Mouse (Mus musculus): Measurements from ENCODE around the gene Ints11. TPM values are rescaled to one million over a fixed set of nuclear protein-coding genes. Genes with fewer than 3 reads are reported as not detected.

Ints11 gene
- polyA plus RNA-seq, 1 experiment: 68.4 TPM

DNA sequence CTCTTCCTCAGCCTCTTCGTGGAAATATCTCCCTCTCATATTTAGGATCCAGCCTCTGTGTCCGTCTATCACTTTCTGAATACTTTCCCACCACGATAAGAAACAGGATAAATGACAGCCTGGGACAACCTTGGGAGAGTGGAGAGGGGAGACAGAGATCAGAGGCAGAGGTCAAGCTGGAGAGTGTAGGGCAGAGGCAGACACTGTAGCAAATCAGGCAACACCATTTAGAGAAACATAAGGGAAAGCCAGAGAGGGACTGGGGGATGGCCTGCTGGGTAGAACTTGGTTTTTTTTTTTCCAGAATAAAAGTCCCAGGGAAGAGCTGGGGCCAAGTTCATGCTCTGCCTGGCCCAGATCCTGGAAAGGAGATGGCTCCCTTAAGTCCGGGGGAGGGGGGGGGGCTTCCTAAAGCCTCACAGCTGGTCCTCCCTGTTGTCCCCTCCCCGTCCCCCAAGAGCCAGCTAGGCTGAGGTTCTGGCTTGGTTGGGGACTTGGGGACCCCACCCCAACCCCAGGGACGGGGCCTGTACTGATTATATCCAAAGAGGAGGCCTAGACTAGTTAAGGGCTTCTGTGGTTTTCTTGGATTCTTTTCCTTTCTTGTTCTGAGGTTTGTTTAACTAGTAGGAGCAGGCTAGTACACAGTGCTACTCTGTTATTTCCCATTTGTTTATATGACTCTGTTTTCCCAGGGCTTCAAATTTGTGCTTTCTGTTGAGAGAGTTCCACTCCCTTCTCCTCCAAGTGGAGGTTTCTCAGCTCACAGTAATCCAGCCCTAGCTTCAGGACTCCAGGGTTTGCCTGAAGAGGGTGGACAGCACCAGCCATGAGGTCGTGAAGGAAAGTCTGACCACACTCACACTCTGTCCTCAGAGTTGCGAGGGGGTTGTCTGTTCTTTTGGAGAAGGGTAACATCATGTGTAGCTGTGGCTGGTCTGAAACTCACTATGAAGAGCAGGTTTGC is 30.9 kb upstream of the Ints11 start:
- Histone ChIP-seq H3ac (ENCODE audit: control insufficient read depth, insufficient read length, low read depth) (peak overlapping the region; percentile 29), H3K27me3 (ENCODE audit: control insufficient read depth, insufficient read depth, insufficient read length) (no peaks in the 10 kb centered on the region), H3K79me3 (ENCODE audit: low read depth) (peaks cover 6% of the 10 kb centered on the region), H3K36me3 (ENCODE audit: control insufficient read depth, insufficient read depth) (peaks cover 10% of the 10 kb centered on the region), H3K79me2 (ENCODE audit: control insufficient read depth, insufficient read depth) (peaks cover 14% of the 10 kb centered on the region), H3K4me3 (ENCODE audit: insufficient read depth, poor library complexity, severe bottlenecking) (no peak overlapping the region)
- TF ChIP-seq USF1 (IDR thresholded peaks at IDR 0.05; ENCODE audit: low read depth) (no peak), MAX (IDR thresholded peaks at IDR 0.05) (no peak), CEBPB (IDR thresholded peaks at IDR 0.05; ENCODE audit: low read depth) (no peak), FOSL1 (IDR thresholded peaks at IDR 0.05; ENCODE audit: insufficient read depth, low read length, poor library complexity, severe bottlenecking) (no peak), MYOD1 (IDR thresholded peaks at IDR 0.05; ENCODE audit: control insufficient read depth, insufficient read length, low read depth) (no peak), MYOG (IDR thresholded peaks at IDR 0.05; ENCODE audit: control insufficient read depth, extremely low read depth, insufficient read length) (no peak), CTCF (IDR thresholded peaks at IDR 0.05; ENCODE audit: control insufficient read depth, insufficient read depth, insufficient read length) (no peak)

DNA sequence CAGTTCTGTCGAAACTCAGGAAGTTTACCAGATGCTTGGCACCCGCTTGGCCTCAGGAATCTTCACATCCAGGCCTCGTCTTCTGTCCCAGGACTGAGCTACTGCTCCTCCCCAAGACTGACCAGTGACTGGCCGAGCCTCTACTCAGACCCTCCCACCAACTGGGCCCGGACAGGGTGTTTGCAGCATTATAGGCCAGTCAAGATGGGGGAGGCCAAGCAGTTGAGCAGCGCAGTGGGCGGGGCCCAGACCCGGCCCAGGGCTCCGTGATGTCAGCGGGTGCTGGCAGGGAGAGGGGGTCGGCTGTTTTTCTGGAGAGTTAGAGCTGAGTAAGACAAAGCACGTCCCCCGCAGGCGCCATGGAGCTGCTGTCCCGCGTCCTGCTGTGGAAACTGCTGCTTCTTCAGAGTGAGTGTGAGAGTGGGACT is 29.8 kb upstream of the Ints11 start, which contains the start of gene Mxra8:
Mxra8 (plus strand) TSS at position 198 of the 428 bp plus-strand sequence.
- Histone ChIP-seq H3K4me3 (ENCODE audit: insufficient read depth, poor library complexity, severe bottlenecking) (peak within 1 kb of the TSS; percentile 37), H3K27me3 (ENCODE audit: control insufficient read depth, insufficient read depth, insufficient read length) (no peaks in the 10 kb centered on the region), H3K79me2 (ENCODE audit: control insufficient read depth, insufficient read depth) (peaks cover 14% of the 10 kb centered on the region), H3K36me3 (ENCODE audit: control insufficient read depth, insufficient read depth) (peaks cover 9% of the 10 kb centered on the region), H3ac (ENCODE audit: control insufficient read depth, insufficient read length, low read depth) (peak within 1 kb of the TSS; percentile 77), H3K79me3 (ENCODE audit: low read depth) (peaks cover 4% of the 10 kb centered on the region)
- TF ChIP-seq CTCF (IDR thresholded peaks at IDR 0.05; ENCODE audit: control insufficient read depth, insufficient read depth, insufficient read length): no peak
- no peak for TF ChIP-seq MYOG (IDR thresholded peaks at IDR 0.05; ENCODE audit: control insufficient read depth, extremely low read depth, insufficient read length)
- no peak for TF ChIP-seq FOSL1 (IDR thresholded peaks at IDR 0.05; ENCODE audit: insufficient read depth, low read length, poor library complexity, severe bottlenecking)
- TF ChIP-seq CEBPB (IDR thresholded peaks at IDR 0.05; ENCODE audit: low read depth): no peak
- no peak for TF ChIP-seq MYOD1 (IDR thresholded peaks at IDR 0.05; ENCODE audit: control insufficient read depth, insufficient read length, low read depth)
- TF ChIP-seq MAX (IDR thresholded peaks at IDR 0.05): no peak
- TF ChIP-seq USF1 (IDR thresholded peaks at IDR 0.05; ENCODE audit: low read depth): no peak

DNA sequence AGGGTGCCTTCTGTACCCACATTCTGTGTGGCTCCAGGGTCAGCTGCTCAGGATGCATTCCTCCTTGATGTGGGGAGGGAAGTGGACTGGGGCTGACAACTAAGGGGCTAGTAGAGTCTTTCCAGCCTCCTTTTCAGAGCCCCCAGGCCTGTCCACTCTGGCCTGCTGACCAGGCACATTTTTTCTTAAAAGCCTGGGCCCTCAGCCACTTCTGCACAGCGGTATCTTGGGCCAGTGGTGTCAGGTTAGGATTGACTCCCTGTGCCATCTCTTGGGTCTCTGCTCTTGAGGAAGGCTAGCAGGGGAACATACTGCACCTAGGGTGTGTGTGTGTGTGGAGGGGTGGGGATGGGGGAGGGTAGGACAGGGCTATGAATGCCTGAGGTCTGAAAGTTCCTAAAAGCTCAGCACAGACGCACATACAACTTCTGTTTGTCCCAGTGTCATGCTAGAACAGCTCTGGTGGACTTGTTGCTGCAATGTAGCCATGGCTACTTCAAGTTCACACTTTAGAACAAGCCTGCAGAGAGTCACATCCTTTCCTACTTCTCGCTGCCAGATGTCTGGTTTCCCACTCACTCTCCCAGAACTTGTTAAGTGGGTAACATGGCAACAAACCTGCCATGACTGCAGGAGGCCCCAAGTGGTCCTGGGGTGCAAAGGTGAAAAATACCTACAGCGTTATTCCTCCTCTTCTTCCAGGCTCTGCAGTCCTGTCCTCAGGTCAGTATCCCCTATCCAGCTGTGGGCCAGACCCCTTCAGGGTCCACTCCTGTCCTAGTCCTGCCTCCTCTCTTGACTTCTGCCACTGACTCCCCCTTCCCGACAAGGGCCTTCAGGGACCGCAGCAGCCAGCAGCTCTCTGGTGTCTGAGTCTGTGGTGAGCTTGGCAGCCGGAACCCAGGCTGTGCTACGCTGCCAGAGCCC is 29.0 kb upstream of the Ints11 start:
- Histone ChIP-seq H3ac (ENCODE audit: control insufficient read depth, insufficient read length, low read depth) (peak overlapping the region; percentile 61), H3K27me3 (ENCODE audit: control insufficient read depth, insufficient read depth, insufficient read length) (no peaks in the 10 kb centered on the region), H3K79me3 (ENCODE audit: low read depth) (peaks cover 4% of the 10 kb centered on the region), H3K36me3 (ENCODE audit: control insufficient read depth, insufficient read depth) (peaks cover 9% of the 10 kb centered on the region), H3K4me3 (ENCODE audit: insufficient read depth, poor library complexity, severe bottlenecking) (peak overlapping the region; percentile 37), H3K79me2 (ENCODE audit: control insufficient read depth, insufficient read depth) (peaks cover 14% of the 10 kb centered on the region)
- TF ChIP-seq USF1 (IDR thresholded peaks at IDR 0.05; ENCODE audit: low read depth) (no peak), FOSL1 (IDR thresholded peaks at IDR 0.05; ENCODE audit: insufficient read depth, low read length, poor library complexity, severe bottlenecking) (no peak), CTCF (IDR thresholded peaks at IDR 0.05; ENCODE audit: control insufficient read depth, insufficient read depth, insufficient read length) (no peak)

DNA sequence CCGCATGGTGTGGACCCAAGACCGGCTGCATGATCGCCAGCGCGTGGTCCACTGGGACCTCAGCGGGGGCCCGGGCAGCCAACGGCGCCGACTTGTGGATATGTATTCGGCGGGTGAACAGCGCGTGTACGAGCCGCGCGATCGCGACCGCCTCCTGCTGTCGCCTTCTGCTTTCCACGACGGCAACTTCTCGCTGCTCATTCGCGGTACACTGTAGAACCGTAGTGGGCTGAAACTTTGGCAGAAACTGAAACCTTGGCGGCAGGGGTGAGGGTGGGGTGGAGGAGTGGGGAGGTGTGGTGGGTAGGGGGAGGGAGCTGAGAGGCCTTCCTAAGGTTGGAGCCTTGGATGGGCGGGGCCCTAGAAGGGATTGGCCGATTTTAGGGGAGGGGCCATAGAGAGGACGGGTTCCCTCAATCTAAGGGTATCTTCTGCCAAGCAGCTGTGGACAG is 28.3 kb upstream of the Ints11 start:
- H3K27me3 ChIP-seq (ENCODE audit: control insufficient read depth, insufficient read depth, insufficient read length): no peaks in the 10 kb centered on the region
- peak; percentile 64 for TF ChIP-seq CTCF (IDR thresholded peaks at IDR 0.05; ENCODE audit: control insufficient read depth, insufficient read depth, insufficient read length)
- no peak for TF ChIP-seq USF1 (IDR thresholded peaks at IDR 0.05; ENCODE audit: low read depth)
- H3K79me3 ChIP-seq (ENCODE audit: low read depth): peaks cover 4% of the 10 kb centered on the region
- peak overlapping the region; percentile 37 for H3K4me3 ChIP-seq (ENCODE audit: insufficient read depth, poor library complexity, severe bottlenecking)
- H3ac ChIP-seq (ENCODE audit: control insufficient read depth, insufficient read length, low read depth): peak overlapping the region; percentile 61
- peaks cover 14% of the 10 kb centered on the region for H3K79me2 ChIP-seq (ENCODE audit: control insufficient read depth, insufficient read depth)
- H3K36me3 ChIP-seq (ENCODE audit: control insufficient read depth, insufficient read depth): peaks cover 9% of the 10 kb centered on the region

DNA sequence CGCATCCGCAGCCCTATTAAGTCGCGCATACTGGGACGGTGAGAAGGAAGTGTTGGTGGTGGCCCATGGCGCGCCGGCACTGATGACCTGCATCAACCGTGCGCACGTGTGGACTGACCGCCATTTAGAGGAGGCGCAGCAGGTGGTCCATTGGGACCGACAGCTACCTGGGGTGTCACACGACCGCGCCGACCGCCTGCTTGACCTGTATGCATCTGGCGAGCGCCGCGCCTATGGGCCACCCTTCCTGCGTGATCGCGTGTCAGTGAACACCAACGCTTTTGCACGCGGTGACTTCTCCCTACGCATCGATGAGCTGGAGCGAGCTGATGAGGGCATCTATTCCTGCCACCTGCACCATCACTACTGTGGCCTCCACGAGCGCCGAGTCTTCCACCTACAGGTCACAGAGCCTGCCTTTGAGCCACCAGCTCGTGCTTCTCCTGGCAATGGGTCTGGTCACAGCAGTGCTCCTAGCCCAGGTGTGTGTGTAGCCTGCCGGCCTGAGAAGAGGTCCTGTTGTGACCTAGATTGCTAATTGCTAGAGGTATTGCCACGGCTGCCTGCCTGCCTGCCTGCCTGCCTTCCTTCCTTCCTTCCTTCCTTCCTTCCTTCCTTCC is 27.6 kb upstream of the Ints11 start:
- no peaks in the 10 kb centered on the region for H3K27me3 ChIP-seq (ENCODE audit: control insufficient read depth, insufficient read depth, insufficient read length)
- H3K36me3 ChIP-seq (ENCODE audit: control insufficient read depth, insufficient read depth): peaks cover 9% of the 10 kb centered on the region
- peaks cover 4% of the 10 kb centered on the region for H3K79me3 ChIP-seq (ENCODE audit: low read depth)
- H3K4me3 ChIP-seq (ENCODE audit: insufficient read depth, poor library complexity, severe bottlenecking): no peak overlapping the region
- H3K79me2 ChIP-seq (ENCODE audit: control insufficient read depth, insufficient read depth): peaks cover 14% of the 10 kb centered on the region
- H3ac ChIP-seq (ENCODE audit: control insufficient read depth, insufficient read length, low read depth): no peak overlapping the region
- TF ChIP-seq CTCF (IDR thresholded peaks at IDR 0.05; ENCODE audit: control insufficient read depth, insufficient read depth, insufficient read length) (no peak), USF1 (IDR thresholded peaks at IDR 0.05; ENCODE audit: low read depth) (no peak), CEBPB (IDR thresholded peaks at IDR 0.05; ENCODE audit: low read depth) (no peak), MYOG (IDR thresholded peaks at IDR 0.05; ENCODE audit: control insufficient read depth, extremely low read depth, insufficient read length) (no peak), MYOD1 (IDR thresholded peaks at IDR 0.05; ENCODE audit: control insufficient read depth, insufficient read length, low read depth) (no peak), MAX (IDR thresholded peaks at IDR 0.05) (no peak), FOSL1 (IDR thresholded peaks at IDR 0.05; ENCODE audit: insufficient read depth, low read length, poor library complexity, severe bottlenecking) (no peak)
